Comparison of ENCODE assay signal across 7 mouse cellular contexts in the genomic region with DNA sequence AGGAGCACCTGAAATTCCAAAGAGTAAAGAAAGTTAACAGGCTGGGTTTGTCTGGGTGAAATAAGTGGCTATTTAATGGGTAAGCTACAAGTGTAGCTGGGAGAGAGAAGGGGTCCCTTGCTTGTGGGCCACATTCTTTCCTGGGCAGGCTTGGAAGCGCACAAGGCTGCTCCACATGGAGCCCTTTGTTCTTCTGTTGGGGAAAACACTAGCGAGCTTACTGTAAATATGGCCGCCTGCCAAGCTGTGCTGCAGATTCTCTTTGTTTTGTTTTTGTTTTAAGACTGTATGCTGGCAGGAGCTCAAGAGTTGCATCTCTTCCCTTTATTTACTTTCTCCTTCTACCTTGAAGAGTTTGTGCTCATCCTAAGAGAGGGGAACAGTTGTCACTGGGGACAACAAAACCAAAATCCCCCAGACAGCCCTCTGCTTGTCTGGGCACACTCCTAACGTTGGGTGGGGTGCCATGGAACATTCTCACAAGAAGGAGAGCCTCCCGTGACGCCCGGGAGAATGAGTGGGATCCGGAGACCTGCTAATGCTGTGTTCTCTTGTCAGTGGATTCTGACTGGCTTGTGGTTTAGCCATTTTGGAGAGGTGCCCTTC.
A peak's percentile ranks its signal among the peaks of the same experiment; 100 is the strongest.
DNase-seq lines count a peak whose midpoint lies in the region; ATAC-seq lines count a peak whose summit lies in the region.

No protein-coding gene starts in this region.

- 38% methylated on average over 8 of the region's 8 CpGs for WGBS in lung, embryonic 16.5 days

- H3K27me3 ChIP-seq in lung, embryonic 16.5 days (ENCODE audit: control insufficient read depth, insufficient read depth, low read depth, low read length) = no peaks in the 10 kb centered on the region

- peak; percentile 35 for DNase-seq in layer of hippocampus, adult 11-12 months (ENCODE audit: low spot score)
- DNase-seq in layer of hippocampus, adult 18-20 months (ENCODE audit: low spot score in 2 of 2) = no peak
- peak; percentile 45 for DNase-seq in cerebellum, adult 11-12 months
- peak; percentile 6 for DNase-seq in gonadal fat pad, adult 2 months (ENCODE audit: low read depth)
- DNase-seq in embryo, embryonic 10.5 days (ENCODE audit: low spot score) = no peak
- DNase-seq in thymus, postnatal 4 days = no peak

- H3K4me1 ChIP-seq in lung, embryonic 16.5 days (replicated peaks; ENCODE audit: control insufficient read depth, insufficient read depth, low read length) = peaks cover 12% of the 10 kb centered on the region

- no peak overlapping the region for H3K4me2 ChIP-seq in lung, embryonic 16.5 days (ENCODE audit: low read depth, low read length)

- H3K4me3 ChIP-seq in lung, embryonic 16.5 days (ENCODE audit: low read length) = no peak overlapping the region

- H3K9me3 ChIP-seq in lung, embryonic 16.5 days (ENCODE audit: control insufficient read depth, low read length) = no peaks in the 10 kb centered on the region

- H3K27ac ChIP-seq in lung, embryonic 16.5 days (ENCODE audit: low read length) = peak overlapping the region; percentile 70

- ATAC-seq in lung, embryonic 16.5 days (ENCODE audit: low read depth) = peak; percentile 82

- H3K36me3 ChIP-seq in lung, embryonic 16.5 days (ENCODE audit: control insufficient read depth, insufficient read depth, low read length) = no peaks in the 10 kb centered on the region

- H3K9ac ChIP-seq in lung, embryonic 16.5 days (ENCODE audit: low read length) = no peak overlapping the region

Comparison
In these comparisons a context has a peak if more than half of its experiments do, and no peak if none do; other contexts are left out.
1. DNase-seq: peak in layer of hippocampus, adult 11-12 months (single experiment), cerebellum, adult 11-12 months (single experiment) and gonadal fat pad, adult 2 months (single experiment); none in layer of hippocampus, adult 18-20 months (0 of 2), embryo, embryonic 10.5 days (single experiment) and thymus, postnatal 4 days (single experiment).